Mouse (Mus musculus): ENCODE measurements around the gene Agt.

- no peak for TF ChIP-seq CTCF (IDR thresholded peaks at IDR 0.05; ENCODE audit: borderline replicate concordance, insufficient read depth, low read depth, low read length)
- TF ChIP-seq POLR2A (IDR thresholded peaks at IDR 0.05; ENCODE audit: borderline replicate concordance, insufficient read depth, low read length), result no peak
These were observed 43.2 kb downstream of the Agt start for GRCm38 (mm10) chr8:124526261-124526660.

All from cerebellum, adult 2 months (tissue).